7 mouse cellular contexts compared by ENCODE assay signal in genomic region chr7:99351802-99352517, GRCm38 (mm10). TPM values are rescaled to one million over a fixed set of nuclear protein-coding genes. Genes with fewer than 3 reads are reported as not detected.
DNase-seq lines count a peak whose midpoint lies in the region; ATAC-seq and TF ChIP-seq lines count a peak whose summit lies in the region.

No protein-coding gene starts in this region.

- H3K4me3 ChIP-seq in heart, postnatal 0 days (ENCODE audit: low read depth, low read length): peak overlapping the region; percentile 71
- H3K4me3 ChIP-seq in midbrain, embryonic 11.5 days (ENCODE audit: low read depth, low read length): peak overlapping the region; percentile 47

- peaks cover 51% of the 10 kb centered on the region for H3K4me1 ChIP-seq in heart, postnatal 0 days (ENCODE audit: control insufficient read depth, insufficient read depth)
- peaks cover 55% of the 10 kb centered on the region for H3K4me1 ChIP-seq in midbrain, embryonic 11.5 days (ENCODE audit: control insufficient read depth, insufficient read depth, low read length)

- H3K27ac ChIP-seq in heart, postnatal 0 days (ENCODE audit: low read depth): peak overlapping the region; percentile 96
- peak overlapping the region; percentile 87 for H3K27ac ChIP-seq in midbrain, embryonic 11.5 days (ENCODE audit: low read depth, low read length)

- no peak for TF ChIP-seq CTCF in heart, postnatal 0 days (IDR thresholded peaks at IDR 0.05; ENCODE audit: low read depth)

- H3K9ac ChIP-seq in heart, postnatal 0 days (replicated peaks; ENCODE audit: low read depth, low read length): peak overlapping the region; percentile 84
- peak overlapping the region; percentile 79 for H3K9ac ChIP-seq in midbrain, embryonic 11.5 days (ENCODE audit: low read length)

- peak; percentile 65 for DNase-seq in ZHBTc4 (ENCODE audit: low read depth, low spot score)
- peak; percentile 88 for DNase-seq in embryo, embryonic 9.5 days (ENCODE audit: extremely low spot score)
- peak; percentile 75 for DNase-seq in heart, postnatal 0 days (ENCODE audit: low spot score)
- DNase-seq in kidney, postnatal 4 days: peak; percentile 55 to 71
- peak; percentile 96 for DNase-seq in midbrain, embryonic 11.5 days (ENCODE audit: low spot score, missing footprints)
- DNase-seq in MN1 (ENCODE audit: low spot score): no peak
- DNase-seq in right cerebral cortex, adult 2 months (ENCODE audit: low spot score in 2 of 2): no peak

- no peak for ATAC-seq in heart, postnatal 0 days (ENCODE audit: insufficient read depth, low read depth)
- ATAC-seq in midbrain, embryonic 11.5 days (ENCODE audit: low FRiP score): peak; percentile 56

- H3K9me3 ChIP-seq in heart, postnatal 0 days (replicated peaks; ENCODE audit: control insufficient read depth, low read length): no peaks in the 10 kb centered on the region
- no peaks in the 10 kb centered on the region for H3K9me3 ChIP-seq in midbrain, embryonic 11.5 days (ENCODE audit: control insufficient read depth, low read length)

- WGBS in heart, postnatal 0 days: 4% methylated on average over 18 of the region's 18 CpGs
- WGBS in midbrain, embryonic 11.5 days: 3% methylated on average over 18 of the region's 18 CpGs

- TF ChIP-seq EP300 in heart, postnatal 0 days (IDR thresholded peaks at IDR 0.05; ENCODE audit: low read depth): no peak

- H3K27me3 ChIP-seq in heart, postnatal 0 days (ENCODE audit: control insufficient read depth, insufficient read depth, low read length): no peaks in the 10 kb centered on the region
- no peaks in the 10 kb centered on the region for H3K27me3 ChIP-seq in midbrain, embryonic 11.5 days (ENCODE audit: control insufficient read depth, insufficient read depth, low read length)

- peak overlapping the region; percentile 92 for H3K4me2 ChIP-seq in heart, postnatal 0 days (ENCODE audit: low read depth, low read length)
- peak overlapping the region; percentile 77 for H3K4me2 ChIP-seq in midbrain, embryonic 11.5 days

- H3K36me3 ChIP-seq in heart, postnatal 0 days (replicated peaks; ENCODE audit: control insufficient read depth, insufficient read depth, low read length): peaks cover 29% of the 10 kb centered on the region
- H3K36me3 ChIP-seq in midbrain, embryonic 11.5 days (ENCODE audit: control insufficient read depth, insufficient read depth, low read length): peaks cover 16% of the 10 kb centered on the region

RNA-seq across cellular contexts. Expression of gene Serpinh1, which starts 1.1 kb away (rescaled TPM):
- 811 and 864 TPM in 2 replicates for total RNA-seq in heart, postnatal 0 days (2014; rRNA removed; ENCODE audit: low replicate concordance)
- polyA plus RNA-seq in heart, postnatal 0 days (2015; fragmentation: Nextera tagmentation; extraction: Ambion mirVana): 522 and 571 TPM in 2 replicates
- polyA plus RNA-seq in midbrain, embryonic 11.5 days (2014; fragmentation: Nextera tagmentation; extraction: Ambion mirVana): 202 and 210 TPM in 2 replicates

RNA-seq across cellular contexts. Expression of gene Gdpd5, which starts 29.3 kb away (rescaled TPM):
- total RNA-seq in heart, postnatal 0 days (2014; rRNA removed; ENCODE audit: low replicate concordance): 35.9 and 47.8 TPM in 2 replicates
- polyA plus RNA-seq in heart, postnatal 0 days (2015; fragmentation: Nextera tagmentation; extraction: Ambion mirVana): 24.4 and 28.9 TPM in 2 replicates
- polyA plus RNA-seq in midbrain, embryonic 11.5 days (2014; fragmentation: Nextera tagmentation; extraction: Ambion mirVana): 16.2 and 16.7 TPM in 2 replicates

Comparison
In these comparisons a context has a peak if more than half of its experiments do, and no peak if none do; other contexts are left out.
1. DNase-seq: peak in ZHBTc4 (single experiment), embryo, embryonic 9.5 days (single experiment), heart, postnatal 0 days (single experiment), kidney, postnatal 4 days (2 of 2) and midbrain, embryonic 11.5 days (single experiment); none in MN1 (single experiment) and right cerebral cortex, adult 2 months (0 of 2).